16 mouse cellular contexts compared by ENCODE assay signal in the genomic region with DNA sequence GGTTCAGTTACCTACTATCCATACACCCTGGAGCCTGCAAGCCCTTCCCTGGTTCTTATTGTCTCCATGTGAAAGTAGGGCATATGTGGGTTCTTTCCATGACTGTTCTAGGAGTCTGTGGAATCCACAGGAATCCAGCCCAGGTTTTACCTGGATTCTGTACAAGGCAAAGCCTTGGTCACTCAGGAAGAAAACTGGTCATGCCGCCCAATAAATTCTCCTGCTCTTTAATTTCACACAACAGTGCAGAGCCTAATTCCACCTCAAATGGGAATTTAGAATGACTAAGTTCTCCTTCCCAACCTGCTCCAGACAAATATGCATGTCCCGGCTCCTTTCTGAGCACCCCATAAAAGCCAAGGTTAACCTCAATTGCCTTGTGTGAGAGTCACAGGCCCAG. TPM values are rescaled to one million over a fixed set of nuclear protein-coding genes. Genes with fewer than 3 reads are reported as not detected.
DNase-seq lines count a peak whose midpoint lies in the region; ATAC-seq and TF ChIP-seq lines count a peak whose summit lies in the region.
"Had no signal": no experiment of that assay in that cellular context is flagged by ENCODE, and none has a peak within 500 bp of the region (broad histone marks: within the 10 kb centered on the region; RNA-seq: fewer than 3 reads in every experiment).

No protein-coding gene starts in this region.

- 0 out of 2 replicates have a peak overlapping the region, but pooled peaks have one; percentile 14 for H3K9ac ChIP-seq in heart, embryonic 13.5 days
- no peak overlapping the region for H3K9ac ChIP-seq in kidney, embryonic 14.5 days (ENCODE audit: low read depth, low read length)
- no peak overlapping the region for H3K9ac ChIP-seq in limb, embryonic 14.5 days (ENCODE audit: low read depth, low read length, severe bottlenecking)
- H3K9ac ChIP-seq in intestine, embryonic 16.5 days (ENCODE audit: low read depth, low read length): no peak overlapping the region
- H3K9ac ChIP-seq: liver, embryonic 13.5 days had no signal

- intact Hi-C loops in heart, postnatal 25 days (cut with DNase I): loop anchor here (10.0 kb wide), 1 partner anchor 465 kb away; the partner anchor contains the start of gene Popdc2
- intact Hi-C loops in left cerebral cortex, postnatal 14 days (cut with DNase I): no loop called here

- H3K9me3 ChIP-seq in heart, embryonic 13.5 days: no peaks in the 10 kb centered on the region; the same call in 1 of the 2 replicates
- no peaks in the 10 kb centered on the region for H3K9me3 ChIP-seq in kidney, embryonic 14.5 days (ENCODE audit: control insufficient read depth, low read length)
- no peaks in the 10 kb centered on the region for H3K9me3 ChIP-seq in limb, embryonic 14.5 days (ENCODE audit: control insufficient read depth, low read length)
- no peaks in the 10 kb centered on the region for H3K9me3 ChIP-seq in intestine, embryonic 16.5 days (ENCODE audit: control insufficient read depth, low read length)
- H3K9me3 ChIP-seq: forebrain, embryonic 10.5 days; liver, embryonic 13.5 days had no signal

- H3K27ac ChIP-seq in heart, embryonic 13.5 days (replicated peaks): no peak overlapping the region
- H3K27ac ChIP-seq in kidney, embryonic 14.5 days (ENCODE audit: low read depth, low read length): peak overlapping the region; percentile 47; the same call in 1 of the 2 replicates
- no peak overlapping the region for H3K27ac ChIP-seq in limb, embryonic 14.5 days (replicated peaks; ENCODE audit: low read depth, low read length)
- H3K27ac ChIP-seq in intestine, embryonic 16.5 days (ENCODE audit: low read length): no peak overlapping the region
- H3K27ac ChIP-seq: forebrain, embryonic 10.5 days; liver, embryonic 13.5 days; macrophage had no signal

- no peak for TF ChIP-seq POLR2A in brain, embryonic 14.5 days (IDR thresholded peaks at IDR 0.05; ENCODE audit: borderline replicate concordance, extremely low read depth, insufficient read depth, insufficient read length, poor library complexity, severe bottlenecking)
- TF ChIP-seq POLR2A in limb, embryonic 14.5 days (IDR thresholded peaks at IDR 0.05; ENCODE audit: borderline replicate concordance, extremely low read depth, insufficient read depth, insufficient read length): no peak

- 30% methylated on average over 2 of the region's 2 CpGs for WGBS in heart, embryonic 13.5 days
- WGBS in kidney, embryonic 14.5 days: 6% methylated on average over 2 of the region's 2 CpGs
- WGBS in limb, embryonic 14.5 days: 11% methylated on average over 2 of the region's 2 CpGs
- 31% methylated on average over 2 of the region's 2 CpGs for WGBS in intestine, embryonic 16.5 days

- H3K4me3 ChIP-seq in heart, embryonic 13.5 days: no peak overlapping the region
- H3K4me3 ChIP-seq in kidney, embryonic 14.5 days (ENCODE audit: low read length): no peak overlapping the region
- no peak overlapping the region for H3K4me3 ChIP-seq in limb, embryonic 14.5 days (replicated peaks; ENCODE audit: low read length)
- H3K4me3 ChIP-seq in intestine, embryonic 16.5 days (ENCODE audit: low read length): no peak overlapping the region
- H3K4me3 ChIP-seq: forebrain, embryonic 10.5 days; liver, embryonic 13.5 days; myocyte had no signal

- H3K36me3 ChIP-seq in heart, embryonic 13.5 days: no peaks in the 10 kb centered on the region
- no peaks in the 10 kb centered on the region for H3K36me3 ChIP-seq in kidney, embryonic 14.5 days (ENCODE audit: control insufficient read depth, insufficient read depth, low read length)
- H3K36me3 ChIP-seq in limb, embryonic 14.5 days (ENCODE audit: control insufficient read depth, insufficient read depth, low read length): no peaks in the 10 kb centered on the region
- no peaks in the 10 kb centered on the region for H3K36me3 ChIP-seq in intestine, embryonic 16.5 days (ENCODE audit: control insufficient read depth, insufficient read depth, low read length)
- H3K36me3 ChIP-seq: forebrain, embryonic 10.5 days; liver, embryonic 13.5 days had no signal

- no peak for TF ChIP-seq CTCF in brain, embryonic 14.5 days (IDR thresholded peaks at IDR 0.05; ENCODE audit: borderline replicate concordance, extremely low read depth, insufficient read depth, insufficient read length)

- no peaks in the 10 kb centered on the region for H3K27me3 ChIP-seq in heart, embryonic 13.5 days (replicated peaks)
- H3K27me3 ChIP-seq in kidney, embryonic 14.5 days (ENCODE audit: control insufficient read depth, insufficient read depth, low read length): no peaks in the 10 kb centered on the region
- no peaks in the 10 kb centered on the region for H3K27me3 ChIP-seq in limb, embryonic 14.5 days (ENCODE audit: control insufficient read depth, insufficient read depth, low read length)
- no peaks in the 10 kb centered on the region for H3K27me3 ChIP-seq in intestine, embryonic 16.5 days (replicated peaks; ENCODE audit: control insufficient read depth, insufficient read depth, low read length)
- H3K27me3 ChIP-seq: liver, embryonic 13.5 days had no signal

- peaks cover 23% of the 10 kb centered on the region for H3K4me1 ChIP-seq in heart, embryonic 13.5 days
- H3K4me1 ChIP-seq in kidney, embryonic 14.5 days (ENCODE audit: control insufficient read depth, insufficient read depth, low read length): peaks cover 8% of the 10 kb centered on the region; the same call in 1 of the 2 replicates
- H3K4me1 ChIP-seq in limb, embryonic 14.5 days (ENCODE audit: control insufficient read depth, insufficient read depth, low read length): peaks cover 14% of the 10 kb centered on the region
- H3K4me1 ChIP-seq in intestine, embryonic 16.5 days (ENCODE audit: control insufficient read depth, insufficient read depth, low read length): peaks cover 3% of the 10 kb centered on the region; the same call in 1 of the 2 replicates

- H3K4me2 ChIP-seq in heart, embryonic 13.5 days: no peak overlapping the region
- H3K4me2 ChIP-seq in kidney, embryonic 14.5 days (replicated peaks; ENCODE audit: low read depth, low read length): no peak overlapping the region
- H3K4me2 ChIP-seq in limb, embryonic 14.5 days (replicated peaks; ENCODE audit: low read depth, low read length, severe bottlenecking): no peak overlapping the region
- no peak overlapping the region for H3K4me2 ChIP-seq in intestine, embryonic 16.5 days (ENCODE audit: low read depth, low read length)
- H3K4me2 ChIP-seq: liver, embryonic 13.5 days had no signal

- DNase-seq in heart, postnatal 25 days (ENCODE audit: low spot score): no peak
- DNase-seq in brain, embryonic 14.5 days (ENCODE audit: low read depth): peak; percentile 38
- peak; percentile 50 for DNase-seq in limb, embryonic 14.5 days (ENCODE audit: low spot score)
- no peak for DNase-seq in frontal cortex, postnatal 10 days (ENCODE audit: low spot score in 2 of 2)
- no peak for DNase-seq in left cerebral cortex, postnatal 14 days (ENCODE audit: low spot score in 2 of 2)
- DNase-seq: heart, postnatal 36 days; liver, embryonic 13.5 days; thymus, postnatal 36 days had no signal

- ATAC-seq in heart, embryonic 13.5 days (ENCODE audit: extremely low read depth, insufficient number of reproducible peaks, low FRiP score, low TSS enrichment): no peak
- peak; percentile 84 for ATAC-seq in kidney, embryonic 14.5 days (ENCODE audit: low FRiP score, low TSS enrichment)
- 0 out of 2 replicates have a peak, but pooled peaks have one; percentile 19 for ATAC-seq in limb, embryonic 14.5 days (ENCODE audit: low FRiP score, low read depth)
- ATAC-seq in intestine, embryonic 16.5 days: no peak

RNA-seq across cellular contexts. Expression of gene Gpr156, which starts 16.9 kb away (rescaled TPM):
- 0.47 and 0.52 TPM in 2 replicates for polyA plus RNA-seq in heart, embryonic 13.5 days (2015; fragmentation: Nextera tagmentation; extraction: Ambion mirVana)
- not detected for total RNA-seq in heart, postnatal 25 days (2021)
- polyA plus RNA-seq in brain, embryonic 14.5 days (2012; rRNA removed): 6.0 and 7.0 TPM in 2 replicates
- polyA plus RNA-seq in kidney, embryonic 14.5 days (2014; fragmentation: Nextera tagmentation; extraction: Ambion mirVana): 0.57 and 1.1 TPM in 2 replicates
- polyA plus RNA-seq in limb, embryonic 14.5 days (2012; rRNA removed): 0.77 and 0.78 TPM in 2 replicates
- polyA plus RNA-seq in limb, embryonic 14.5 days (2014; fragmentation: Nextera tagmentation; extraction: Ambion mirVana): 0.59 and 0.88 TPM in 2 replicates
- under 1 TPM; 0.70 to 0.82 TPM for total RNA-seq in left cerebral cortex, postnatal 14 days (2021)
- polyA plus RNA-seq in intestine, embryonic 16.5 days (2015; fragmentation: Nextera tagmentation; extraction: Ambion mirVana): 0.13 and 0.15 TPM in 2 replicates
- total RNA-seq: common myeloid progenitor, adult 5-6 weeks; heart, postnatal 36 days had no signal
- polyA plus RNA-seq: macrophage had no signal

RNA-seq across cellular contexts. Expression of gene Lrrc58, which starts 31.2 kb away (rescaled TPM):
- polyA plus RNA-seq in heart, embryonic 13.5 days (2015; fragmentation: Nextera tagmentation; extraction: Ambion mirVana): 35.0 and 37.1 TPM in 2 replicates
- total RNA-seq in heart, postnatal 25 days (2021): 10 to 100 TPM; 64.0 to 70.1 TPM
- polyA plus RNA-seq in brain, embryonic 14.5 days (2012; rRNA removed): 21.9 and 32.2 TPM in 2 replicates
- 51.5 and 78.1 TPM in 2 replicates for polyA plus RNA-seq in kidney, embryonic 14.5 days (2014; fragmentation: Nextera tagmentation; extraction: Ambion mirVana)
- polyA plus RNA-seq in limb, embryonic 14.5 days (2012; rRNA removed): 23.4 and 27.1 TPM in 2 replicates
- 54.7 and 56.8 TPM in 2 replicates for polyA plus RNA-seq in limb, embryonic 14.5 days (2014; fragmentation: Nextera tagmentation; extraction: Ambion mirVana)
- 100 to 1,000 TPM; 108 to 119 TPM for total RNA-seq in left cerebral cortex, postnatal 14 days (2021)
- 33.5 and 37.7 TPM in 2 replicates for polyA plus RNA-seq in intestine, embryonic 16.5 days (2015; fragmentation: Nextera tagmentation; extraction: Ambion mirVana)

RNA-seq across cellular contexts. Expression of gene Gm36028, which starts 38.4 kb away (rescaled TPM):
- 0.31 and 0.57 TPM in 2 replicates for polyA plus RNA-seq in heart, embryonic 13.5 days (2015; fragmentation: Nextera tagmentation; extraction: Ambion mirVana)
- total RNA-seq in heart, postnatal 25 days (2021): under 1 TPM; 0.44 to 0.53 TPM
- polyA plus RNA-seq in brain, embryonic 14.5 days (2012; rRNA removed): 0.25 and 0.43 TPM in 2 replicates
- 0.26 TPM in 1 of 2 replicates, not detected in the other for polyA plus RNA-seq in kidney, embryonic 14.5 days (2014; fragmentation: Nextera tagmentation; extraction: Ambion mirVana)
- 0.15 and 0.20 TPM in 2 replicates for polyA plus RNA-seq in limb, embryonic 14.5 days (2012; rRNA removed)
- polyA plus RNA-seq in limb, embryonic 14.5 days (2014; fragmentation: Nextera tagmentation; extraction: Ambion mirVana): not detected in 2 replicates
- not detected for total RNA-seq in left cerebral cortex, postnatal 14 days (2021)
- 3.1 and 4.3 TPM in 2 replicates for polyA plus RNA-seq in intestine, embryonic 16.5 days (2015; fragmentation: Nextera tagmentation; extraction: Ambion mirVana)
- total RNA-seq: gastrocnemius, postnatal 4 days had no signal
- polyA plus RNA-seq: liver, embryonic 13.5 days; macrophage had no signal

Comparison
In these comparisons a context has a peak if more than half of its experiments do, and no peak if none do; other contexts are left out.
1. ATAC-seq: peak in kidney, embryonic 14.5 days (single experiment) and limb, embryonic 14.5 days (single experiment); none in heart, embryonic 13.5 days (single experiment) and intestine, embryonic 16.5 days (single experiment).
2. DNase-seq: peak in brain, embryonic 14.5 days (single experiment) and limb, embryonic 14.5 days (single experiment); none in heart, postnatal 25 days (single experiment), frontal cortex, postnatal 10 days (0 of 2) and left cerebral cortex, postnatal 14 days (0 of 2).